Mouse (Mus musculus) ES-E14 (cell line): ENCODE results near the gene Lrrn1. TPM values are rescaled to one million over a fixed set of nuclear protein-coding genes. Genes with fewer than 3 reads are reported as not detected.

ENCODE experiments used
- DNase-seq: peaks from one replicate; pipeline ENCODE4 v3.0.0-alpha.2; 2013; ENCODE audit warnings: low read depth, low spot score
- H3K27ac ChIP-seq: 2 replicates; pipeline ENCODE4 v1.5.1; 2012; ENCODE audit warnings: low read depth, mild to moderate bottlenecking, low read length, moderate library complexity, mixed read lengths; ENCODE audit not compliant: poor library complexity, insufficient read depth, severe bottlenecking
- H3K36me3 ChIP-seq: 2 replicates; pipeline ENCODE4 v1.6.1; 2012; ENCODE audit warnings: mild to moderate bottlenecking, low read length, moderate library complexity, mixed read lengths; ENCODE audit not compliant: control insufficient read depth, poor library complexity, insufficient read depth, severe bottlenecking
- H3K4me1 ChIP-seq, 2 experiments: fragments of 150-350 bp in 1 of 2; sonication (generic) in 1 of 2; 2 replicates each; pipeline ENCODE4 v1.6.1; 2012; ENCODE audit warnings: low read length in 2 of 2, mild to moderate bottlenecking in 1 of 2, mixed read lengths in 1 of 2; ENCODE audit not compliant: control insufficient read depth in 2 of 2, insufficient read depth in 2 of 2, poor library complexity in 1 of 2
- H3K4me3 ChIP-seq, 2 experiments: fragments of 150-350 bp in 1 of 2; sonication (generic) in 1 of 2; 2 replicates each; pipeline ENCODE4 v1.5.1; 2012; ENCODE audit warnings: low read length in 2 of 2, low read depth in 1 of 2, mild to moderate bottlenecking in 1 of 2, mixed read lengths in 1 of 2; ENCODE audit not compliant: insufficient read depth in 1 of 2, poor library complexity in 1 of 2, severe bottlenecking in 1 of 2
- H3K9ac ChIP-seq: 2 replicates; pipeline ENCODE4 v1.6.1; 2012; ENCODE audit warnings: low read depth, mild to moderate bottlenecking, low read length, mixed read lengths; ENCODE audit not compliant: poor library complexity, insufficient read depth, severe bottlenecking
- H3K9me3 ChIP-seq: fragments of 150-350 bp; sonication (generic); 2 replicates; pipeline ENCODE4 v1.6.1; 2012; ENCODE audit warnings: low read depth, mild to moderate bottlenecking, low read length; ENCODE audit not compliant: control insufficient read depth, insufficient read depth
- CHD2 ChIP-seq: IDR thresholded peaks from 2 replicates; pipeline ENCODE4 v1.6.1; 2014; ENCODE audit warnings: mild to moderate bottlenecking, low read depth, low read length, inconsistent platforms
- HCFC1 ChIP-seq: IDR thresholded peaks from 2 replicates; pipeline ENCODE4 v1.6.1; 2012; ENCODE audit warnings: low read length, inconsistent platforms, borderline replicate concordance; ENCODE audit not compliant: insufficient read depth
- MAFK ChIP-seq: IDR thresholded peaks from 2 replicates; pipeline ENCODE4 v1.6.1; 2014; ENCODE audit warnings: mild to moderate bottlenecking, low read depth, low read length, inconsistent platforms; ENCODE audit not compliant: insufficient read depth
- ZC3H11A ChIP-seq: IDR thresholded peaks from 2 replicates; pipeline ENCODE4 v1.6.1; 2012; ENCODE audit warnings: low read depth, mild to moderate bottlenecking, inconsistent platforms, low read length, borderline replicate concordance
- ZNF384 ChIP-seq: IDR thresholded peaks from 2 replicates; pipeline ENCODE4 v1.6.1; 2012; ENCODE audit warnings: low read depth, low read length, inconsistent platforms
- in situ Hi-C, 2 experiments: fragments of 600-800 bp; cut with MboI; formaldehyde crosslinking; loops; one replicate each; pipeline ENCODE4 v1.15.1; 2025; ENCODE audit warnings: low sequenced_read_pairs in 2 of 2, inconsistent platforms in 1 of 2; ENCODE audit not compliant: unreplicated experiment in 2 of 2
- total RNA-seq: library from RNA; depleted of rRNA; stranded (reverse); fragments of 300-350 nt; gene quantifications from 2 replicates; pipeline ENCODE4 v1.2.3, GENCODE M21; 2012

Gene Lrrn1
- total RNA-seq, 1 experiment: 1.1 TPM

DNA sequence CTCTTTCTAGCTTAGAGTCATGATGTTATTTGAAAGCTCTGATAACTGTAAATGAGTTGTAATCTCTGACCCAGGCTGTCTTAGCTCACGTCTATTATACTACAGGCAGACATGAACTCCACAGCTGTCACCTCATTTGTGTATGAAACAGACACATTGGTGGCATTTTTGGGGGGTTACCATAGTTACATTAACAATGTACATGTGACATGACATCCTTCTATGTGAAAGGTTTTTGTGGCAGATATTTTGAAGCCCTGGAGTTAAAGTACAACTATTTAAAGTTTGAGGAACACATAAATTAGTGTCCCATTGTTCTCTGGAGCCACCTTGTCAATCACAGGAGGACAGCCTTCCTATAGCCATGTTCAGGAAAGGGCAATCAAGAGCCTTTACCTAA lies 5.0 kb downstream of the Lrrn1 start:
- no peak for DNase-seq
- Histone ChIP-seq H3K36me3 (no peaks in the 10 kb centered on the region), H3K27ac (no peak overlapping the region), H3K4me1 (peaks cover 2 to 6% of the 10 kb centered on the region in 2 experiments; a peak in 3 of 4 replicates), H3K4me3 (no peak overlapping the region), H3K9me3 (no peaks in the 10 kb centered on the region), H3K9ac (no peak overlapping the region)
- no peak for TF ChIP-seq ZC3H11A
- TF ChIP-seq MAFK: no peak
- no peak for TF ChIP-seq ZNF384
- TF ChIP-seq HCFC1: no peak
- no peak for TF ChIP-seq CHD2
- in situ Hi-C loops: no loop called here

DNA sequence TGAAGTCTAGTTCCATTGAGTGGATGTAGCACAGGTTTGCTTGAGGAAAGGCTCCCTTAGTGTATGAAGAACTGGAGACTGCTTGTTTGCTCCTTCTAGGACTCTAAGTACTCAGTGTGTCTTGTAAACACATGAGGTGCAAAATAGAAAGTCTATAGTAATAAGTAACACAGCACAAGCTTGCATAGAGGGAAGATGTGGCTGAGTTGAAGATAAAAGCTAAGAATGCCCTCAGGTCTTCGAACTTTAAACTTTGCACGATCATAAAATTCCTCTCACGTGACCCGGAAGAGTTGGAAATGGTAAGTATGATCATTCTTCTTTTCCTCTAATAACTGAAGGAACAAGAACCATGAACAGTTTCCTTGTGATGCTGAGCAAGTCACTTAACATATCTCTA lies 7.1 kb downstream of the Lrrn1 start:
- no peak for DNase-seq
- H3K9ac ChIP-seq: no peak overlapping the region
- no peaks in the 10 kb centered on the region for H3K9me3 ChIP-seq
- no peak overlapping the region for H3K4me3 ChIP-seq
- H3K36me3 ChIP-seq: no peaks in the 10 kb centered on the region
- peaks cover 0 to 2% of the 10 kb centered on the region in 2 experiments; a peak in 1 of 4 replicates for H3K4me1 ChIP-seq
- in situ Hi-C loops: no loop called here
- no peak overlapping the region for H3K27ac ChIP-seq
- TF ChIP-seq HCFC1: no peak
- no peak for TF ChIP-seq CHD2
- no peak for TF ChIP-seq MAFK
- TF ChIP-seq ZNF384: no peak
- no peak for TF ChIP-seq ZC3H11A

DNA sequence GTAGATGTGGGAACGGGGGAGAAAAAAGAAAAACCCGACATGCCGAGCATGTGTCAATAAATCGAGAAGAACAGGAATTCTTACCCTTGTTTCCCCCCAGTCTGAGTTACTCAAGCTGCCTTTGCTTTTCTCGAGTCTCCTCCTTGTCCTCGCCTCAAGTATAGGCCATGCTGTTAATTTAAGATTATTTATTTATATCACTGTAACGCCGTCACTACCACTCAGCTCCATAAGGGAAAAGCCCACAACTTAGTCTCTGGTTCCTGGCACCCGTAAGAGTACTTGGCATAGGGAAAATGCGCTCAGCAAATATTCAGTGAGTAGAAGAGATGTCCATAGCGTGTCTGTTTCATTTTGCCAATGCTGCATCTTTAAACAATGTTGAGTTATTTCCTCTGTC lies 11.7 kb downstream of the Lrrn1 start:
- H3K9me3 ChIP-seq: no peaks in the 10 kb centered on the region
- no peak for DNase-seq
- H3K9ac ChIP-seq: no peak overlapping the region
- TF ChIP-seq CHD2 (no peak), ZNF384 (no peak), ZC3H11A (no peak), MAFK (no peak), HCFC1 (no peak)
- no peak overlapping the region for H3K4me3 ChIP-seq
- H3K36me3 ChIP-seq: no peaks in the 10 kb centered on the region
- H3K4me1 ChIP-seq: no peaks in the 10 kb centered on the region
- no peak overlapping the region for H3K27ac ChIP-seq
- in situ Hi-C loops: no loop called here

DNA sequence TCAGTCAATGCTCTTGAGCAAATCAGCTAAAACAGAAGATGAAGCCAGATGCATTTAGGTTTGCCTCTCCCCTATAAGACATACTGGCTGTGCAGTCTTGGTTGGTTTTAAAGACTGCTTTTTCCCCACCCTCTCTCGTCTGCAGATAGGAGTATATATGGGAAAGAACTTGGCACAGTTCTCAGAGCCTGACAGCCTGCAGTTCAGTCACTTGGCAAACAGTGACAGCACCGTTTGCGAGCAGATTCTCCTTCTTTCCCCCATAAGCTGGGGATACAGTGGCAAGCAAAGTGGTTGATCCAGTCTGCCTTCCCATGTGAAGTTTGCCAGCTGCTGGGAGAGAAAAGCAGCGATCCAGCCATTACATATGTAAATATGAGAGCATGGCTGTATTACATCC lies 12.3 kb downstream of the Lrrn1 start:
- no peak for TF ChIP-seq HCFC1
- no peak for TF ChIP-seq CHD2
- no peak for TF ChIP-seq ZC3H11A
- no peak for TF ChIP-seq ZNF384
- TF ChIP-seq MAFK: no peak
- Histone ChIP-seq H3K9ac (no peak overlapping the region), H3K4me3 (no peak overlapping the region), H3K36me3 (no peaks in the 10 kb centered on the region), H3K27ac (no peak overlapping the region), H3K4me1 (no peaks in the 10 kb centered on the region), H3K9me3 (no peaks in the 10 kb centered on the region)
- no peak for DNase-seq
- in situ Hi-C loops: no loop called here

DNA sequence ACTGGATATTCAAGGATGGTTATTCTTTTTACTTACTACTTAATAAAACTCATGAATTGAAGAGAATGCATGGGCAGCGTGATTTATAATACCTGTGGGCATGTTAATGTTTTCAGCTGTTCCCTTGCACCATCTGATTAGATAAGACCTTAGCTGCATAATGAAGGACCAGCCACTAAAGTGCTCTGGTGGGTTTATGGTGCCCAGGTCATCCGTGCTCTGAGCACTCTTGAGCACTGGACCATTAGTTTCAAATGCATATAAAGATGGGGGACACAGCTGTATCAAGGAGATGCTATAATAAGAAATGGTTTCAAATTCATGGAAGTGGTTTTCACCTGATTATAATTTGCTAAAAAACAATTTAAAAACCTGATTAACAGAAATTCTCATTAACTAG lies 16.7 kb downstream of the Lrrn1 start:
- no peaks in the 10 kb centered on the region for H3K4me1 ChIP-seq
- no peak overlapping the region for H3K4me3 ChIP-seq
- no peak overlapping the region for H3K9ac ChIP-seq
- H3K9me3 ChIP-seq: no peaks in the 10 kb centered on the region
- DNase-seq: no peak
- in situ Hi-C loops: no loop called here
- TF ChIP-seq ZNF384 (no peak), MAFK (no peak)
- no peak overlapping the region for H3K27ac ChIP-seq
- H3K36me3 ChIP-seq: no peaks in the 10 kb centered on the region
